Mouse (Mus musculus): ENCODE measurements around the gene Rasl11b.

DNA sequence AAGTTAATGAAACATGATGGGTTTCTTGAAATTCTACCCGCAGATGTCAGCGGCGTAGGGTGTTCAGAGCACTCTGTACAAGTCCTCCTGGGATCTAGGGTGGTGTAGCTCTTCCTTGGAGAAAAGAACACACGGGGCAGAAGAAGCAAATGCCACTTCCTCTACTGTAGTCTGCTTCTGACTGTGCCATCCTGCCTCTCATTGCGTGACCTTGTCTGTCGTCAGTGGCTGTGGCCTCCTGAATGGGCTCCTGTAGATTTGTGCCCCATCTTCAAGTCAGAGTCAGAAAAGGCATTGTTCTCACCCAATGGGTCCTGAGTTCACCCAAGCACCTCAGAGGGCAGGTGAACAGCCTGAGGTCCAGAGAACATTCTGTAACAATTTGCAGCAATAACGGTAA lies 30.5 kb upstream of the Rasl11b start:
- TF ChIP-seq POLR2A (IDR thresholded peaks at IDR 0.05; ENCODE audit: insufficient read length, low read depth) (no peak), E2F4 (IDR thresholded peaks at IDR 0.05; ENCODE audit: insufficient read depth) (no peak), TCF12 (IDR thresholded peaks at IDR 0.05; ENCODE audit: insufficient read depth, poor library complexity, severe bottlenecking) (no peak), USF1 (IDR thresholded peaks at IDR 0.05; ENCODE audit: low read depth) (no peak), POLR2AphosphoS2 (IDR thresholded peaks at IDR 0.05; ENCODE audit: insufficient read length, low read depth) (no peak), MAX (IDR thresholded peaks at IDR 0.05; ENCODE audit: low read depth) (no peak), TCF3 (IDR thresholded peaks at IDR 0.05; ENCODE audit: insufficient read length, low read depth) (no peak), CEBPB (IDR thresholded peaks at IDR 0.05; ENCODE audit: insufficient read depth, poor library complexity, severe bottlenecking) (no peak), MYOG (IDR thresholded peaks at IDR 0.05; ENCODE audit: control insufficient read depth in 1 of 3, insufficient read depth in 1 of 3, insufficient read length in 2 of 3, low read depth in 2 of 3) (no peak), MYOD1 (IDR thresholded peaks at IDR 0.05; ENCODE audit: control insufficient read depth in 1 of 3, insufficient read length in 2 of 3, low read depth in 2 of 3) (no peak), SRF (IDR thresholded peaks at IDR 0.05; ENCODE audit: control insufficient read depth, insufficient read length, low read depth) (no peak), REST (IDR thresholded peaks at IDR 0.05; ENCODE audit: insufficient read depth, insufficient read length) (no peak)

Data from myocyte (in vitro differentiated cells).